Mouse (Mus musculus) right cerebral cortex, postnatal 36 days (tissue): ENCODE data around the gene Hoxd4.

ENCODE experiments used
- DNase-seq, 2 experiments: peaks; one replicate each; pipeline ENCODE4 v3.0.0; 2022; ENCODE audit warnings: low spot score in 2 of 2, mixed read lengths in 1 of 2

Gene Hoxd4

DNA sequence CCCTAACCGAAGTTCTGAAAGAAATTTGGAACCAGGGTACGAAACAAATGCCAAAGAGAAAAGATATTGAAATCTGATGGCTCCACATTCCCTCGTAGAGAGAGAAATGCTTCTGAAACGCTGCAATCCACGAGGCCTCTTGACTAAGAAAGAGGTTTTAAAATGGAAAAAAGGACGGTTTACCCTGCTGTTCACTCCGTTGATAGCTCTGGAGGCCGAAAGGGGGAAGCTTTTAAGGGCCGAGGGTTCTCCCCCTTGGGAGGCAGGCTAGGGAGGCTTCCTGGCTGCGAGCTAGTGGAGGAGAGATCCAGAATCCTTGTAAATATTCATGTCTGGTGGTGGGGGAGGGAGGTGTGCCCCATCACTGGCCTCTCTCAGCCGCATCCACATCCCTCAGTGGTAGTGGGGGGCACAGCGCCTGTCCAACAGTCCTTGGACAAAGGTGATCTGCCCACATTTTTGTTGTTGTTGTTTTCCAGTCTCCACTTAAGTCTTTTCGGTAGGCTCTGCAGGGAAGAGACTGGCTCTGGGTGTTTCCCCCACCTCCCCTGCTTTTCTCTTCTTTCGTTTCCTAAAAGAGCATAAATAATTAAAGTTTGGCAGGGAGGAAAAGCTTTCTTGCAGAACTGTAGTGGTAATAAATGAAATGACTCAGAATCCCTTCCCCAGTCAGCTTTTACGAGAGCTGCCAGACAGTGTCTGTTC lies 32.7 kb upstream of the Hoxd4 start, which contains the start of gene Hoxd11:
TSS of gene Hoxd11 (plus strand) at position 667 of the 705 bp plus-strand sequence.
- no peak for DNase-seq

DNA sequence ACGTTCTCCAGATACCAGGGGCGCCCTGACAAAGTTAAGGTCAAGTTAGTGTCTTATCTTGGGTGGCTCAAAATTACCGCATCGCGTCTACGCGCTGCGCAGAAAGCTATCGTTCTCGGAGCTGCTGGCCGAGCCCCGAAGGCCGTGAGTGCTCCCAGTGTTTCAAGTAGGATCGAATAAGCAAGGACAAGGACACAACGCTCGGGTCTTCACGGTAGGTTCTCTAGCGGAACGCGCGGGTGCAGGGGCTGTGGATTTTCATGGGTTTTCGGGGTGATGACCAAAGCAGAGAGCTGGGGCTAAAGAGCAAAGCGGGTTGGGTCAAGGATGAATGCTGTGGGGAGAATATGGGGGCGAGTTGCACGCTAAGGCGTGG lies 32.1 kb upstream of the Hoxd4 start:
- DNase-seq = no peak

DNA sequence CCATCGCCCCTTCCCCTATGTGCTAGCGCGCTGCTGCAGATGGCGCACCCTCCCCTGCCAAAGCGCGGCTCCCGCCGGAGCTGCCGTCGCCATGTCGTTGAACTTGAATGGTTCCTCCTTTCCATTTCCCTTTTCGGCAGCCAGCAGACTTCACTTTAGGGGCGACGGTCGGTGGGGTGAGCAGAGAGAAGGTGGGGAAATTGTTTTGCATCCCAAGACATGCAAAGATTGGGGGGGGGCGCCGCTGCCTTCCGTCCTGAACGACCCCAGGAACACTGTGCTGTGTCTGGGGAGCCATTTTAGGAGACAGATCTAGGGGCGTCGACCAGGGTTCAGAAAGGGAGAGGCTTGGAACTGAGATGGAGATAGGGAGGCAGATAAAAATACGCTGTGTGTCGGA lies 31.7 kb upstream of the Hoxd4 start:
- no peak for DNase-seq

DNA sequence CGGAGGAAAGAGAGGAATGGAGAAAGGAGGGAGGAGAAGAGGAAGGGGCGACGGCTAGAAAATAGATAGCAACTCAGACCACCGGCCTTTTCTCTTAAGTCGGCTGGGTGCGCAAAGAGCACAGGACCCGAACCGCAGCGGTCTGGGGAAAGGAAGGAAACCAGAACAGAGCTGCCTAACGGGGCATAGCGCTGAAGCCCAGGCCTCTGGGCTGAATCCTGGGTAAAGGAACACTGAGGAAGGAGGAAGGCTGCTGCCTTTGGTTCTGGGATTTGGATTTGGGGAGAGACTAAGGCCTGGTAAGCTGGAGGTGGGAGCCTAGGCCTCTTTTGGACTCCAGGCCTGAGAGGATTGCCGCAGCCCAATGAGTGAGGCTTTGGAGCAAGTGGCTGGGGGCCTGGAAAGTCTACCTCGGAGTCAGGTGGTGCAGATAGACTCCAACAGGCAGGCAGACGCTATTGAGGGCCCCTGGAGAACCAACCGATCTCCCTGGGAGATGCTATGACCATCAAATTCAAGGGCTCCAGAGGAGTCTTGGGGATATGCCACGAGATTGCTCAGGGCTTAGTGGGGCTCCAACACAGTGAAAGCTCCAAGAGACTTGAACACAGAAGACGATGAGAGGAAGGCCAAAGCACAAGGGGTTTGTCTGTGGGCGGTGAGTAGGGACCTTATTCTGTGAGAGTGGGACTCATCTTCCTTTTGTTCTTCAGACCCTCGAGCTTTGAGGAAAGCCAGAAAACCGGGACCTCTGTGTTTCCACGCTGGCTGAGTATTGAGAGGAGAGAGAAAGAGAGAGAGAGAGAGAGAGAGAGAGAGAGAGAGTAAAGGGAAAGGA lies 30.9 kb upstream of the Hoxd4 start:
- no peak for DNase-seq

DNA sequence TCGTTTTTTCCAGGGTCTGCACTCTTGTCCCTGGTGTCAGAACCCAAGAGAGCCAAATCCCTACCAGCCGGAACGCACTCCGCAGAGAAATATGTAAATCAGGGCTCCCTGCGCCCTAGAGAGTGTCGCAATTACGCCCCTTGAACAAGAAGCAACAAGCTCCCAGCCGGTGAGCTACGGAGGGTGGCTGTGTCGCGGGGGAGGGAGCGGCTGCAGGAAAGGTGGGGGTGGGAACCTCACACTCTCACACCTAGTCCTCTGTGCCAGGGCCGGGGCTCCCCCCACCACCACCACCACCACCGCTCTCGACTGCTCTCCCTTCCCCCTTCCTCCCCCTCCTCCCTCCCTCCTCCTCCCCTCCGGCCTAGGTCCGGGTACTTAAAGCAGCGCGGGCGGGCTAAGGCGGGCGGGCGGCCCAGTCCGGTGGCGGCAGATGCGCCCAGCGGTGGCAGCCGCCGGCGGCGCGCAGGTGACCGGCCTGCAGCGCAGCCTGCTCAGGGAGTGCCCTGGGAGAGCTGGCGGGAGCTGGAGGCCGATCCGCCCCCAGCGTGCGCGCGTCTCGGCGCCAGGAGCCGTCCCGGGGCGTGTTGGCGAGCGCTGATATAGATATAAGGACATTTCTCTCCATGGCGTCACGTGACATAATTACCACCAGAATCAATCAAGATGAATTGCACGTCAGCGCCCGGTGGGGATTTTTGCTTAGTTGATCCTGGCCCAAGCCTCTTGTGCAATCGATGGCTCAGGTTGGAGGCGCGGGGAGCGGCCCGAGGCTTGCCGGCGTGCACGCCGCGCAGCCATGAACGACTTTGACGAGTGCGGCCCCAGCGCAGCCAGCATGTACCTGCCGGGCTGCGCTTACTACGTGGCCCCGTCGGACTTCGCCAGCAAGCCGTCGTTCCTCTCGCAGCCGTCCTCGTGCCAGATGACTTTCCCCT lies 29.9 kb upstream of the Hoxd4 start:
- DNase-seq = no peak

DNA sequence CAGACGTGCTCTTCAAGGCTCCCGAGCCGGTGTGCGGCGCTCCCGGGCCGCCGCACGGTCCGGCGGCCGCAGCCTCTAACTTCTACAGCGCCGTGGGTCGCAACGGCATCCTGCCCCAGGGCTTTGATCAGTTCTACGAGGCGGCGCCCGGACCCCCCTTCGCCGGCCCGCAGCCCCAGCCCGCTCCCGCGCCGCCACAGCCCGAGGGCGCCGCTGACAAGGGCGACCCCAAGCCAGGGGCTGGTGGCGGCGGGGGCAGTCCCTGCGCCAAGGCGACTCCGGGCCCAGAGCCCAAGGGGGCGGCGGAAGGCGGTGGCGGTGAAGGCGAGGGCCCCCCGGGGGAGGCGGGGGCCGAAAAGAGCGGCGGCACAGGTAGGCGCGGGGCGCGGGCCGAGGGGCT lies 28.9 kb upstream of the Hoxd4 start:
- DNase-seq = no peak

DNA sequence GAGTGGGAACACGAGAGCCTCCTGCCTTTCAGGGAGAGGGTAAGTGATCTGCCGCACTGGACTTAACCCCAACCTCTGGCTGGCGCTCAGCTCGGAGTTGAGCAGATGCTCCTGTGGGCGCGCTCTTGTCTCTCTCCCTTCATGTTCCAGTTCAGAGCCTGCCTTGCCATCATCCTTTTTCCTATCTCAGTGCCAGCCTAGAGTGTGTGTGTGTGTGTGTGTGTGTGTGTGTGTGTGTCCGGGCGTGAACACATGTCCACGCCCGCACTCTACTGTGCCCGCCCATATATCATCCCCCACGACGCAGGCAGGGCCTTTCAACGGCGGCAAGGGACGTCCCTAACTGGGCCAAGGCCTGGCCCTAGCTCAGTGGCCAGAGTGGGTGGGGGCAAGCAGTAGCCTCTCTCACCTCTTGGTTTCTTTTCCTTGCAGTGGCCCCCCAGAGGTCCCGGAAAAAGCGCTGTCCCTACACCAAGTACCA lies 28.2 kb upstream of the Hoxd4 start:
- no peak for DNase-seq

DNA sequence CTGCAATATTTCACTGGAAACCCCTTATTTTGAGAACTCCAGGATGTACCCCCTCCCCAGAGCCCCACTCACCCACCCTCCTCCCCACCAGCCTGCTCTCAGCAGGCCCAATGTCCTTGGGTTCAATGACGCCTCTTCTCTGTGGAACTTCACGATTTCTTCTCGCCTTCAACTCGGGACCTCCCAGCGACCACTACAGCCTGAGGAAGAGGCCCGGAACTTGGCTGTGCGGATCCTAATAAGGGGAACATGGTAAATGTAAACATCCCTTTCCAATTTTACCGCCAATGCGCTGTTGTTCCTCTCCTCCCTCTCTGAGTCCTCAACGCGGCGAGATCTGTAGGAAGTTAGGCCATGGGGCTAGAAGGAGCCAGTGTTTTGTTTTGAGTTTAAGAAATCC lies 27.6 kb upstream of the Hoxd4 start:
- no peak for DNase-seq

DNA sequence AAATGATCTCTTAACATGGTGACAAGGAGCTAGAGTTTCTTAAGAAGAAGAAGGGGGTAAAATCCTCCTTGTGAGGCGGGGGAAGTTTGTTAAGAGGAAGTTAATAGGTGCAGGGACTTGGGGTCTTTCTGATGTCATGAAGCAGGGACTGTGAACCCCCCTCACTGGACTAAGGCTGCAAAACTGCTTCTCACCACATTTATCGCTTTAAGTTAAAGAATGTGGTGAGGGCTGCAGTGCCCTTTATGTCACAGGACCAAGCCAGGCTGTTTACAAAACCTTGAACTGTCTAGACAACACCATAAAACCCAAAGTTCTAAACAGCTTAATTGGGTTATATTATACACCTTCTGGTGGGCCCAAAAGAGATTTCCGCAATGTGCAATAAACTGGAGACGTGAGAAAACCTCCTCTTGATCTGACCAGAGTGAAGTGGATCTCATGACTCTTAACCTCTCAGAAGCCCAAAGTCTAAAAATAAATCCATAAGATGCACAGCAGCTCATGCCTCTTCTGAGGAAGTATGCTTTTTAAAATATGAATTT lies 26.6 kb upstream of the Hoxd4 start:
- no peak for DNase-seq

DNA sequence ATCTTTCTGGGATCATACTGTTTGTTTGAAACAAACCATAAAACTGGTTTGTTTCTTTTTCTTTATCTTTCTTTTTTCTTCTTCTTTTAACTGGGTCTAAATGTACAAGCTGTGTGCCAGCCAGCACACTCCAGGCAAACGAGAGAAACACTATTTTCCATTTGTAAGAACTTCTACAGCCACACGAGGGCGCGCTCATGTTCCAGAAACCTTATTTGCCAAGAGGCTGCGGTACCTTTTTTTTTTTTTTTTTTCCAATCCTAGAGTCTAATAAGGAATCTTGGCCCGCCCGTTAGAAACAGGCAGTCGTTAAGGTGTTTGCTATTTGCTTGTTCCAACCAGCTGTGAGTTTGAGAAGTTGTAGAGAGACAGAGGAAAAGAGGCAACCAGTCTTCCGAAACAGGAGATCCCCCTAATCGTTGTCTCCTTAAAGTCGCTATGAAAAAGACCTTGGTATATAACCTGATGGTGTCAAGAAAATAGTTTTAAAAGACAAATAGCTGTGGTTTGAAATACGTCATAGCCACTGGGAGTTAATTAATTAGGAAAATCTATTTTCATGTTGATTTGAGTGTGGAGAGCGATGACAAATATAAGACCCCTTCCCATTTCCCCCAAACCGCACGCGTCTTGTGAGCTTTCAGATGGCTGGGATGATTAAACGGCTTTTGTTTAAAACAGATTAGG lies 25.3 kb upstream of the Hoxd4 start:
- peak in 1 of 2 experiments; percentile 41 for DNase-seq

DNA sequence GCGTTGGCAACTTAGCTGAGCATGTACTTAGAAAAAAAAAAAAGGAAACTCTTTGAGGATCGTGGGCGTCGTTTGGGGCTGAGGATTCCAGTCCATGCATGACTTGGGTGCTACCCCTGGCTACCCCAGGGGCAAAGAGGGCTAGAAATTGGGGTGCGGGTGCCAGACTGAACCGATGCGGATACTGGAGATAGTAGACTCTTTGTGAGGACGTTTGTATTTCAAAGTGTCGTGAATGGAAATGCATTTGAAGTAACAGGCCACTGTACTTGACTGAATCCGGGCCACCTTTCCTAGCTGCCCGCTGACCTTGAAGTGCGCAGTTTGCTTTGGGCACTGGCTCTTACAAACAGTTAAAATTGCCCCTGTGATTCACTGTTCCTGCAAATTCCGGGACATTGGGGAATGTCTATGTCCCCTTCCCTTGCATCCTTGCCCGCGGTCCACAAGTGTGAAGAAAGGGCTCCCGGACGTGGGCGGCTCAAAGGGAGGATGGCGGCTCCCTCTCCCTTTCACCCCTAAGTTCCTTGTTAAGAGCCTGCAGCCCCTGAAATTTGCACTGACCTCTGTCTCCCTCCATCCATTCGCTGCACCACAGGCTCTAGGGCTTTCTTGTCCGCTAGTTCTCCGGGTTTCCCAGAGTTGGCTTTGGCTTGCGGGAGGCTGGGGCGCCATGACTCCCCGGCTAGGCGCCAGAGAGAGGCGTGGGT lies 24.6 kb upstream of the Hoxd4 start:
- DNase-seq = no peak

DNA sequence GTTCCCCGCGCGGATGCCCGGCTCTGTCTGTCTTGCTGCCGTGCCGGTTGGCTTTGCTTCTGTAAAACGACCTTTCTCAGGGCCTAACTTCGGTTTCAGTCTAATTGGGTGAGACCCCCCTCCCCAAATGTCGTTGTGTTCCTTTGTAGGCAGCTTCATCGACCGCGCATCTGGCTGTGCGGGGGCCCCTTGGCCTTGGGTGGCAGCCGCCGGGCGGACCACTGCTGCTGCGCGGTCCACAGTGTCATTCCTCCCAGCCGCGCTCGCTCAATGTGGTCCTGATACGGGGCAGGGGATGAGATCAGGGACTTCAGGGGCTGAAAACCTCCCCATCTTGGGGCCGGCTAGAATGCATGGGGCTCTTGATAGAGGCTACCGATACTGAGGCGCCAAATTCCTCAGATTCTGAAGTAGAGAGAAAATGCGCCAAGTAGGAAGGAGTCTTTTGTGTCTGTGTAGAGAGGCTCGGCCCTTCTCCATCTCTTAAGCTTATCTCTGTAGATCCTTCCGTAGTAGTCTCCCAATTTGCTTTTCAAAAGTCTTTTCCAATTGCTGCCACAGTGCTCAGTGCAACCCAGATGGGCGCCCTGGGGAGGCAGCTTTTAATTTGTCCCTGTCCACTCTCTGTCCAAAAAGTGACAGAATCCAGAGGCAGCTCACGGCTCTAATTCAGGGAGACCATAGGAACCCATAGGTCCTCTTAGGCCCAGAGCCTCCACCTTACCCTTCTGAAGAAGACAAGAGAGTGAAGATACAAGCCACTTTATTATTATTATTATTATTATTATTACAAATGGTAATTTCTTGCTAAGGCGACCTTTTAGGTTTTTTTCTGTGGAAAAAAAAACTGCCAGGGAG lies 23.8 kb upstream of the Hoxd4 start:
- DNase-seq = no peak

DNA sequence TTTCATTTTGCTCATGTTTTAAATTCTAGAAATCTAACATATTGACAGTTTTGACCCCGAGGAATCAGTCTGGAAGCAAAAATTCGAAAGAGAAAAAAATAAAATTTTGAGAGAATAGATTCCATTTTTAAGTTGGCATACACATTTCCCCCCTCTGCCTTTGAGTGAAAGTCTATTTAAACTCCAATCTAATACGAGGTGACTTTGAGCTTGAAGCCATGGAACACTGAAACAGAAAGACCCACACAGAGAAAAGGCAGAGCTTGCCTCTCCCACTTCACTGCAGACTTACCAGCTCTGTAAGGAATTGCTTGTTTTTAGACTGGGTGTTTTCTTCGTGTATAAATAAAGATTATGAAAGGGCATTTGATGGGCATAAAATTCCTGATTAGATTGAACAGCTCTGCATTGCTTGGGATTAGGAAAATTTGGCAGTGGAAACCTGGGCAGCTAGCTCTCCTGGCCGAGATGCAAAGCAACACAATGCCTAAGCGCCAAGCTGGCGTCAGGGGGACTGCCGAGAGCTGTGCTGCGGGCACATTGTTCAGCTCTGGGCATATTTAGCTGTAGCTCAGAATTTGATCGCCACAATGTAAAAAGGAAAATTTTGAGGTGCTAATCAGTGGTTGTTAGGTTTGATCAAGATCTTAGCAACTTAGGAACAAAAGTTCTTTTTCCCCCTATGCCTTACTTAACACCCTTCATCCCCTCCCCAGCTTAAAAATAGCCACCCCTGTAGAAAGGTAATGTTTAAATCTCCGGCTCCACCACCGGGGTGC lies 22.7 kb upstream of the Hoxd4 start:
- no peak for DNase-seq

DNA sequence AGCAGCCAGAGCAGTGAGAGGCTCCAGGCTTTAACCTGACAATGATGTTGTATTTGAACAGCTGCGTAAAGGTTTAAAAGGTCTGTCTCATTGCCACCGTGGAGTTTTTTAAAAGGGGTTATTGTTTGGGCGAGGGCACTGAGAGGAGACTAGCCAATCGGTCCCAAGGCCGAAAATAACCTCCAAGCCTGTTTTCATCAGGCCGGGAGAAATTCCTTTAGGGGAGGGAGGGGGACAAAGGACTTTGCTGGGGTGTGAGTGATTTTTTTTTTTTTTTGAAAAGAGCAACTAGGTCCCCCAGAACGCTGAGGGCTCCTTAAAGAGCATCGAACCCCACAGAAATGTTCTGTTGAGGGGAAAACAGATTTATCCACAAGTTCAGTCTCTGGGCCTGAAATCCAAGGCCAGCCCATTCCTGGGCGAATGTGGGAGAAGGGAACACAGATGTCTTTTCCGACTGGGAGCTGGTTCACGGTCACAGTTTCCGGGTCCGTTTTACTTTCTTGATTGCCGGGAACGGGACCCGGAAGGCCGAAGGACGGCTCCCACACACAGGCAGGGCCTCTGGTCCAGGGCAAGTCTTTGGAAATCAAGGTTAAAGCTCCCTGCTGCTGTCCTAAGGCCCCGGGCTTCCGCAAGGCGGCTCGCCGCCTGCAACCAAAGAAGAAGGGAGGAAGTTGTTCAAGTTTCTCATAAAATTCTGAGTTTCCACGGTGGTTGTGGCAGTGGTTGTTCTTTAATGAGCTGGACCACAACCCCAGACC lies 22.0 kb upstream of the Hoxd4 start:
- no peak for DNase-seq

DNA sequence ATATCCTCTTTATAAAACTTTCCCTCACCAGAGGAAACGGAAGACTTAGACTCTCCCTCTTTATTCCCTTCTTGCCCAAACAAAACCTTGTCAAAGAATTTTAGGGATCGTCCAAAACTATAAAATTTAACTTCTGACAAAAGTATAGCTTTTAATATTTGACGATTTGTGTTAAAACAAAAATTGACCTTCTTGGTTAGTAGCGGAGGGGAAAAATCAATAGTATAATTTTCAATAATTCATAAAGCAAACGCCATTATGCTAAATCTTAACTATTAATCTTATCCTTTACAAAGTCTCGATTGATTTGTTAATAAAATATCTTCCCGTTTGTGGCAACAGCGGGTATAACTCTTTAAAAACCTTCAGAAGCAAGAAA lies 21.4 kb upstream of the Hoxd4 start:
- DNase-seq = no peak

DNA sequence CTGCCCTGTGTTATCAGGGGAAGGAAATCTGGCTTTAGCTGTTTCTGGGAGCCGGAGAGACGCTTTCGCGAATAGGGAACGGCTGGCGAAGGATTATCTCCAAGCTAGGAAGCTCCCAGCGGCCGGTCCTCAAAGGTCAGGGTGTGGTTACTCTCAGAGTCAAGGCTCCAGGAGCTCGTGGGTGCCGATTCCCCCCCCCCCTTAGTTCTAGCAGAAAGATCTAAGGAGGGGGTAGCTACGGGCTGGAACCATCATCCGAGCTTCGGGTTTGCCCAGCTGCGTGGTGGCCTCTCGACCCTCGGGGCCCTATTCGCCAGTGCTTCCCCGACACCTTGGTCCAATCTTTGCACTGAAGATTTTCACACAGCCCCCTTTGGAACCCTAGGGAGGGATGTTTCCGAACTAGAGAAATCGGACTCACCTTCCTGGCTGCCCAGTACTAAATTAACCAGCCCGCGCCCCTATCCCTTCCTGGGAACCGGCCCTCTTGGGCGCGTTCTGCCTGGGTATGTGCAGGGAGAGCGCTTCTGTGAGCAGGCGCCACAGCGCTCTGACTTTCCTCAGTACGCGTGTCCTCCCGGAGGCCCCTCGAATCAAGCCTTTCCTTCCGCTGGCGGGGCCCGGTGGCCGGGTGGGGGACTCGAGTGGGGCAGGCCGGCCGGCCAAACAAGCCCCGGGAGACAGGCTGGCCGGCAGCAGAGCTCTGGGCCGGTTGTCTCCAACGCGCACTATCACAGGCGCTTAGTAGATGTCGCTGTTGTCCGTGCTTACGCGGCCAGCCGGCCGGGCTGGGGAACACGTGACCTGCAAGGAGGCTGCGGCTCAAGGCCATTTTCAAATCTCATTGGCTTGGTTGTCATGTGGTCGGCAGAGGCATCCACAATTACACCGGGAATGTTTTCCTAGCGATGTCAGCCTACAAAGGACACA lies 20.4 kb upstream of the Hoxd4 start, which contains the start of gene Hoxd10:
TSS of gene Hoxd10 (plus strand) at position 903 of the 930 bp plus-strand sequence.
- no peak for DNase-seq
